Mouse (Mus musculus): ENCODE data around the gene Gm47969.

GRCm38 (mm10) chr1:83059278-83059677, 14.5 kb downstream of the Gm47969 start, which contains the start of gene A030005K14Rik:
- TF ChIP-seq CTCF (IDR thresholded peaks at IDR 0.05; ENCODE audit: low read depth) (no peak), EP300 (IDR thresholded peaks at IDR 0.05; ENCODE audit: low read depth) (no peak)
